In the genomic region with DNA sequence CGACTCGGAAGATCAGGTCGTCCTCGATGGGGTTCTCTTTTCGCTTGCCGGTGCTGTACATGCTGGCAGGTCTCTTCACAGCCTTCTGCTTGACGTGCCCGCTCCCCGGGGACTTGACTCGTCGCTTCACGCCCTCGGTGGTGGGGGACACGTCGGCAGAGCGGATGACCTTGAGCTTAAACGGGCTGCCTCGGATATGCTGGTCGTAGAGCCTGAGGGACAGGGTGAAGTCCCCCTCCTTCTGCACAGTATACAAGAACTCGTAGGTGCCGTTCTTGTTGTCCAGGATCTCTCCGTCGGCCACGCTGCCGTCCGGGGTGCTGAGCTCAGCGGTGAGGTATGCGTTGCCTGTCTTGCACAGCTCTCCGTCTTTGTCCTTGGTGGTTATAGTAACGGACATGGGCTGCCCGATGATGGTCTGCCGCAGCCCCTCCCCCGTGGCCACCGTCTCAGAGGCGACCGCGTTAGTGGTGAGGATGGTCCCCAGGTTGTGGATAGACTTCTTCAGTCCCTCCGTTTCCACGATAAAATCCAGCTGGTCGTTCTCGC, we compare ENCODE assay signal across 8 mouse cellular contexts. TPM values are rescaled to one million over a fixed set of nuclear protein-coding genes. Genes with fewer than 3 reads are reported as not detected.
DNase-seq lines count a peak whose midpoint lies in the region; ATAC-seq and TF ChIP-seq lines count a peak whose summit lies in the region.

No protein-coding gene starts in this region.

- H3K27ac ChIP-seq in kidney, embryonic 14.5 days (ENCODE audit: low read depth, low read length) = no peak overlapping the region
- no peak overlapping the region for H3K27ac ChIP-seq in liver, embryonic 14.5 days

- no peaks in the 10 kb centered on the region for H3K36me3 ChIP-seq in kidney, embryonic 14.5 days (ENCODE audit: control insufficient read depth, insufficient read depth, low read length)
- H3K36me3 ChIP-seq in liver, embryonic 14.5 days (replicated peaks; ENCODE audit: control insufficient read depth, insufficient read depth, low read depth) = no peaks in the 10 kb centered on the region

- 9% methylated on average over 41 of the region's 41 CpGs for WGBS in kidney, embryonic 14.5 days
- WGBS in liver, embryonic 14.5 days (ENCODE audit: insufficient replicate concordance) = 3% methylated on average over 41 of the region's 41 CpGs

- H3K4me3 ChIP-seq in kidney, embryonic 14.5 days (ENCODE audit: low read length) = peak overlapping the region; percentile 24
- H3K4me3 ChIP-seq in liver, embryonic 14.5 days (ENCODE audit: insufficient read depth in 1 of 2, low read depth in 2 of 2, low read length in 2 of 2) = peak overlapping the region; percentile 7 to 21; a peak in 1 of 4 replicates

- H3K9me3 ChIP-seq in kidney, embryonic 14.5 days (ENCODE audit: control insufficient read depth, low read length) = no peaks in the 10 kb centered on the region
- H3K9me3 ChIP-seq in liver, embryonic 14.5 days (ENCODE audit: control insufficient read depth, low read length) = no peaks in the 10 kb centered on the region

- no peaks in the 10 kb centered on the region; the same call in none of the 2 replicates for H3K4me1 ChIP-seq in kidney, embryonic 14.5 days (ENCODE audit: control insufficient read depth, insufficient read depth, low read length)
- H3K4me1 ChIP-seq in liver, embryonic 14.5 days (replicated peaks; ENCODE audit: control insufficient read depth in 2 of 2, insufficient read depth in 2 of 2, low read length in 1 of 2) = no peaks in the 10 kb centered on the region; a peak in 1 of 4 replicates

- no peaks in the 10 kb centered on the region for H3K27me3 ChIP-seq in kidney, embryonic 14.5 days (ENCODE audit: control insufficient read depth, insufficient read depth, low read length)
- H3K27me3 ChIP-seq in liver, embryonic 14.5 days (ENCODE audit: control insufficient read depth, insufficient read depth, low read length) = peaks cover 18% of the 10 kb centered on the region

- intact Hi-C loops in heart, postnatal 36 days (cut with DNase I) = loop anchor here (2.0 kb wide), 1 partner anchor 70 kb away; no protein-coding TSS in a partner anchor

- peak overlapping the region; percentile 23; the same call in 1 of the 2 replicates for H3K9ac ChIP-seq in kidney, embryonic 14.5 days (ENCODE audit: low read depth, low read length)
- no peak overlapping the region for H3K9ac ChIP-seq in liver, embryonic 14.5 days (replicated peaks)

- no peak for TF ChIP-seq EP300 in liver, embryonic 14.5 days (IDR thresholded peaks at IDR 0.05; ENCODE audit: low read depth)

- TF ChIP-seq CTCF in liver, embryonic 14.5 days (IDR thresholded peaks at IDR 0.05; ENCODE audit: low read depth) = no peak

- no peak for DNase-seq in kidney, adult 8-10 months
- peak; percentile 52 for DNase-seq in embryo, embryonic 10 days (ENCODE audit: low spot score)
- DNase-seq in heart, postnatal 36 days = peak; percentile 18 to 20
- no peak for DNase-seq in liver, embryonic 14.5 days (ENCODE audit: low read depth in 3 of 3, low spot score in 3 of 3)
- DNase-seq in neural tube, embryonic 10.5 days (ENCODE audit: extremely low spot score, low spot score) = peak; percentile 45
- DNase-seq in layer of hippocampus, postnatal 14 days (ENCODE audit: low spot score in 2 of 2) = no peak
- DNase-seq in left cerebral cortex, adult 18-20 months (ENCODE audit: low spot score in 2 of 2) = no peak

- H3K4me2 ChIP-seq in kidney, embryonic 14.5 days (replicated peaks; ENCODE audit: low read depth, low read length) = peak overlapping the region; percentile 44
- H3K4me2 ChIP-seq in liver, embryonic 14.5 days (ENCODE audit: low read depth) = peak overlapping the region; percentile 13

- ATAC-seq in kidney, embryonic 14.5 days (ENCODE audit: low FRiP score, low TSS enrichment) = peak; percentile 56
- no peak for ATAC-seq in liver, embryonic 14.5 days (ENCODE audit: insufficient read depth)

RNA-seq across cellular contexts. Expression of gene Gm6525, which starts 16.7 kb away (rescaled TPM):
- 0.44 and 1.1 TPM in 2 replicates for polyA plus RNA-seq in kidney, embryonic 14.5 days (2014; fragmentation: Nextera tagmentation; extraction: Ambion mirVana)
- not detected for total RNA-seq in heart, postnatal 36 days (2021)
- 0.17 TPM in 1 of 2 replicates, not detected in the other for polyA plus RNA-seq in liver, embryonic 14.5 days (2012; rRNA removed)
- 0.37 TPM in 1 of 2 replicates, not detected in the other for polyA plus RNA-seq in liver, embryonic 14.5 days (2014; fragmentation: Nextera tagmentation; extraction: Ambion mirVana)
- not detected for total RNA-seq in layer of hippocampus, postnatal 14 days (2021)
- total RNA-seq in left cerebral cortex, adult 18-20 months (2021) = not detected

RNA-seq across cellular contexts. Expression of gene Mnd1, which starts 35.0 kb away (rescaled TPM):
- 19.9 and 22.1 TPM in 2 replicates for polyA plus RNA-seq in kidney, embryonic 14.5 days (2014; fragmentation: Nextera tagmentation; extraction: Ambion mirVana)
- 1 to 10 TPM; 2.9 to 3.1 TPM for total RNA-seq in heart, postnatal 36 days (2021)
- polyA plus RNA-seq in liver, embryonic 14.5 days (2012; rRNA removed) = 2.1 and 6.2 TPM in 2 replicates
- 6.2 and 8.5 TPM in 2 replicates for polyA plus RNA-seq in liver, embryonic 14.5 days (2014; fragmentation: Nextera tagmentation; extraction: Ambion mirVana)
- 1 to 10 TPM; 2.7 to 2.9 TPM for total RNA-seq in layer of hippocampus, postnatal 14 days (2021)
- 1 to 10 TPM in 1 of 2 experiments, under 1 TPM in 1; 0.86 to 1.4 TPM for total RNA-seq in left cerebral cortex, adult 18-20 months (2021)

Comparison
In these comparisons a context has a peak if more than half of its experiments do, and no peak if none do; other contexts are left out.
1. DNase-seq: peak in embryo, embryonic 10 days (single experiment), heart, postnatal 36 days (2 of 2) and neural tube, embryonic 10.5 days (single experiment); none in kidney, adult 8-10 months (0 of 2), liver, embryonic 14.5 days (0 of 3), layer of hippocampus, postnatal 14 days (0 of 2) and left cerebral cortex, adult 18-20 months (0 of 2).